Mouse (Mus musculus): ENCODE measurements around the gene Pros1. TPM values are rescaled to one million over a fixed set of nuclear protein-coding genes. Genes with fewer than 3 reads are reported as not detected.

Pros1 gene
- total RNA-seq, 2 experiments from 2014 or later: 5.4 to 8.4 TPM

- Histone ChIP-seq H3K4me3 (peak overlapping the region; percentile 99), H3K27ac (no peak overlapping the region)
- intact Hi-C loops (cut with DNase I): loop anchor here (5.0 kb wide), 1 partner anchor 58 kb away; the partner anchor contains the start of gene Nsun3
- no peak for TF ChIP-seq CTCF (IDR thresholded peaks at IDR 0.05)
- DNase-seq: no peak
Measured at GRCm38 (mm10) chr16:62845341-62845740, 8.8 kb upstream of the Pros1 start.

- intact Hi-C loops (cut with DNase I): loop anchor here (5.0 kb wide), 1 partner anchor 59 kb away; the partner anchor contains the start of gene Nsun3
- Histone ChIP-seq H3K27ac (peak within 1 kb of the TSS; percentile 89), H3K4me3 (peak within 1 kb of the TSS; percentile 99)
- DNase-seq: peak; percentile 94
- TF ChIP-seq CTCF (IDR thresholded peaks at IDR 0.05): no peak
Measured at GRCm38 (mm10) chr16:62846498-62847312, 7.4 kb upstream of the Pros1 start, which contains the start of gene Arl13b. TSS of gene Arl13b (minus strand) at chr16:62847040.

GRCm38 (mm10) chr16:62852464-62853252, 1.4 kb upstream of the Pros1 start:
- intact Hi-C loops (cut with DNase I): no loop called here
- no peak for TF ChIP-seq CTCF (IDR thresholded peaks at IDR 0.05)
- no peak for DNase-seq
- Histone ChIP-seq H3K27ac (no peak overlapping the region), H3K4me3 (no peak overlapping the region)

GRCm38 (mm10) chr16:62853611-62854126, 438 bp upstream of the Pros1 start:
- TF ChIP-seq CTCF (IDR thresholded peaks at IDR 0.05): no peak
- no peak for DNase-seq
- Histone ChIP-seq H3K27ac (peak overlapping the region; percentile 92), H3K4me3 (peak overlapping the region; percentile 91)
- intact Hi-C loops (cut with DNase I): no loop called here

- Histone ChIP-seq H3K27ac (peak overlapping the region; percentile 92; the same call in 1 of the 2 replicates), H3K4me3 (peak overlapping the region; percentile 91)
- peak; percentile 17 for DNase-seq
- TF ChIP-seq CTCF (IDR thresholded peaks at IDR 0.05): no peak
- intact Hi-C loops (cut with DNase I): no loop called here
Measured at GRCm38 (mm10) chr16:62855385-62855784, 1.3 kb downstream of the Pros1 start.

- TF ChIP-seq CTCF (IDR thresholded peaks at IDR 0.05): no peak
- no peak for DNase-seq
- H3K27ac ChIP-seq: no peak overlapping the region
- intact Hi-C loops (cut with DNase I): no loop called here
- no peak overlapping the region for H3K4me3 ChIP-seq
Measured at GRCm38 (mm10) chr16:62856273-62856672, 2.2 kb downstream of the Pros1 start.

- H3K4me3 ChIP-seq: no peak overlapping the region
- intact Hi-C loops (cut with DNase I): no loop called here
- no peak for TF ChIP-seq CTCF (IDR thresholded peaks at IDR 0.05)
- no peak overlapping the region for H3K27ac ChIP-seq
- DNase-seq: no peak
Measured at GRCm38 (mm10) chr16:62857498-62857897, 3.4 kb downstream of the Pros1 start.

GRCm38 (mm10) chr16:62858018-62858417, 3.9 kb downstream of the Pros1 start:
- DNase-seq: no peak
- TF ChIP-seq CTCF (IDR thresholded peaks at IDR 0.05): peak; percentile 52
- Histone ChIP-seq H3K27ac (no peak overlapping the region), H3K4me3 (no peak overlapping the region)
- intact Hi-C loops (cut with DNase I): no loop called here

GRCm38 (mm10) chr16:62860140-62860539, 6.0 kb downstream of the Pros1 start:
- H3K4me3 ChIP-seq: no peak overlapping the region
- no peak overlapping the region for H3K27ac ChIP-seq
- no peak for TF ChIP-seq CTCF (IDR thresholded peaks at IDR 0.05)
- no peak for DNase-seq
- intact Hi-C loops (cut with DNase I): no loop called here

GRCm38 (mm10) chr16:62861455-62861854, 7.3 kb downstream of the Pros1 start:
- intact Hi-C loops (cut with DNase I): no loop called here
- H3K27ac ChIP-seq: peak overlapping the region; percentile 24; the same call in 1 of the 2 replicates
- no peak for TF ChIP-seq CTCF (IDR thresholded peaks at IDR 0.05)
- H3K4me3 ChIP-seq: 0 out of 2 replicates have a peak overlapping the region, but pooled peaks have one; percentile 13
- no peak for DNase-seq

- Histone ChIP-seq H3K27ac (no peak overlapping the region), H3K4me3 (no peak overlapping the region)
- DNase-seq: no peak
- intact Hi-C loops (cut with DNase I): no loop called here
- TF ChIP-seq CTCF (IDR thresholded peaks at IDR 0.05): no peak
Measured at GRCm38 (mm10) chr16:62872688-62873117, 18.6 kb downstream of the Pros1 start.

GRCm38 (mm10) chr16:62873180-62873579, 19.1 kb downstream of the Pros1 start:
- intact Hi-C loops (cut with DNase I): no loop called here
- H3K4me3 ChIP-seq: no peak overlapping the region
- DNase-seq: no peak
- no peak for TF ChIP-seq CTCF (IDR thresholded peaks at IDR 0.05)
- H3K27ac ChIP-seq: no peak overlapping the region

GRCm38 (mm10) chr16:62874065-62874464, 20.0 kb downstream of the Pros1 start:
- no peak for DNase-seq
- H3K27ac ChIP-seq: no peak overlapping the region
- intact Hi-C loops (cut with DNase I): no loop called here
- no peak for TF ChIP-seq CTCF (IDR thresholded peaks at IDR 0.05)
- no peak overlapping the region for H3K4me3 ChIP-seq
